Mouse (Mus musculus): Measurements from ENCODE around the gene Tecpr2. TPM values are rescaled to one million over a fixed set of nuclear protein-coding genes. Genes with fewer than 3 reads are reported as not detected.
A peak's percentile ranks its signal among the peaks of the same experiment; 100 is the strongest.

Tecpr2 gene
- total RNA-seq, 1 experiment, result 11.2 TPM

- Histone ChIP-seq H3K27ac (ENCODE audit: insufficient read depth, low read depth, low read length, poor library complexity, severe bottlenecking) (no peak overlapping the region), H3K4me1 (ENCODE audit: control insufficient read depth in 2 of 2, insufficient read depth in 2 of 2, low read length in 2 of 2, poor library complexity in 1 of 2) (peaks cover 0 to 2% of the 10 kb centered on the region in 2 experiments; a peak in 1 of 4 replicates), H3K4me3 (ENCODE audit: insufficient read depth in 1 of 2, low read depth in 1 of 2, low read length in 2 of 2, poor library complexity in 1 of 2, severe bottlenecking in 1 of 2) (no peak overlapping the region), H3K9ac (ENCODE audit: insufficient read depth, low read depth, low read length, poor library complexity, severe bottlenecking) (no peak overlapping the region), H3K9me3 (ENCODE audit: control insufficient read depth, insufficient read depth, low read depth, low read length) (no peaks in the 10 kb centered on the region; the same call in 1 of the 2 replicates), H3K36me3 (ENCODE audit: control insufficient read depth, insufficient read depth, low read length, poor library complexity, severe bottlenecking) (peaks cover 13% of the 10 kb centered on the region; the same call in 1 of the 2 replicates)
- TF ChIP-seq HCFC1 (IDR thresholded peaks at IDR 0.05; ENCODE audit: borderline replicate concordance, insufficient read depth, low read length), result no peak
- peak; percentile 33; the same call in 1 of the 2 replicates for TF ChIP-seq CHD2 (IDR thresholded peaks at IDR 0.05; ENCODE audit: low read depth, low read length)
- peak; percentile 74 for TF ChIP-seq ZC3H11A (IDR thresholded peaks at IDR 0.05; ENCODE audit: borderline replicate concordance, low read depth, low read length)
- no peak for TF ChIP-seq MAFK (IDR thresholded peaks at IDR 0.05; ENCODE audit: insufficient read depth, low read depth, low read length)
- no peak for TF ChIP-seq ZNF384 (IDR thresholded peaks at IDR 0.05; ENCODE audit: low read depth, low read length)
- in situ Hi-C loops (cut with MboI; ENCODE audit: low sequenced_read_pairs in 2 of 2, unreplicated experiment in 2 of 2), result no loop called here
- DNase-seq (ENCODE audit: low read depth, low spot score), result peak; percentile 51
These were observed 47.0 kb downstream of the Tecpr2 start for GRCm38 (mm10) chr12:110935983-110936620.

GRCm38 (mm10) chr12:110937496-110937895 is 48.4 kb downstream of the Tecpr2 start:
- no peak for DNase-seq (ENCODE audit: low read depth, low spot score)
- Histone ChIP-seq H3K9ac (ENCODE audit: insufficient read depth, low read depth, low read length, poor library complexity, severe bottlenecking) (no peak overlapping the region), H3K4me3 (ENCODE audit: insufficient read depth in 1 of 2, low read depth in 1 of 2, low read length in 2 of 2, poor library complexity in 1 of 2, severe bottlenecking in 1 of 2) (no peak overlapping the region), H3K36me3 (ENCODE audit: control insufficient read depth, insufficient read depth, low read length, poor library complexity, severe bottlenecking) (peaks cover 12% of the 10 kb centered on the region; the same call in 1 of the 2 replicates), H3K27ac (ENCODE audit: insufficient read depth, low read depth, low read length, poor library complexity, severe bottlenecking) (no peak overlapping the region), H3K4me1 (ENCODE audit: control insufficient read depth in 2 of 2, insufficient read depth in 2 of 2, low read length in 2 of 2, poor library complexity in 1 of 2) (peaks cover 0 to 2% of the 10 kb centered on the region in 2 experiments; a peak in 1 of 4 replicates), H3K9me3 (ENCODE audit: control insufficient read depth, insufficient read depth, low read depth, low read length) (no peaks in the 10 kb centered on the region; the same call in 1 of the 2 replicates)
- in situ Hi-C loops (cut with MboI; ENCODE audit: low sequenced_read_pairs in 2 of 2, unreplicated experiment in 2 of 2), result no loop called here
- TF ChIP-seq CHD2 (IDR thresholded peaks at IDR 0.05; ENCODE audit: low read depth, low read length) (no peak), HCFC1 (IDR thresholded peaks at IDR 0.05; ENCODE audit: borderline replicate concordance, insufficient read depth, low read length) (no peak), ZNF384 (IDR thresholded peaks at IDR 0.05; ENCODE audit: low read depth, low read length) (no peak), MAFK (IDR thresholded peaks at IDR 0.05; ENCODE audit: insufficient read depth, low read depth, low read length) (no peak), ZC3H11A (IDR thresholded peaks at IDR 0.05; ENCODE audit: borderline replicate concordance, low read depth, low read length) (no peak)

- in situ Hi-C loops (cut with MboI; ENCODE audit: low sequenced_read_pairs in 2 of 2, unreplicated experiment in 2 of 2), result no loop called here
- Histone ChIP-seq H3K27ac (ENCODE audit: insufficient read depth, low read depth, low read length, poor library complexity, severe bottlenecking) (no peak overlapping the region), H3K9me3 (ENCODE audit: control insufficient read depth, insufficient read depth, low read depth, low read length) (no peaks in the 10 kb centered on the region; the same call in 1 of the 2 replicates), H3K9ac (ENCODE audit: insufficient read depth, low read depth, low read length, poor library complexity, severe bottlenecking) (no peak overlapping the region), H3K36me3 (ENCODE audit: control insufficient read depth, insufficient read depth, low read length, poor library complexity, severe bottlenecking) (peaks cover 2% of the 10 kb centered on the region; the same call in 1 of the 2 replicates), H3K4me3 (ENCODE audit: insufficient read depth in 1 of 2, low read depth in 1 of 2, low read length in 2 of 2, poor library complexity in 1 of 2, severe bottlenecking in 1 of 2) (no peak overlapping the region), H3K4me1 (ENCODE audit: control insufficient read depth in 2 of 2, insufficient read depth in 2 of 2, low read length in 2 of 2, poor library complexity in 1 of 2) (peaks cover 0 to 2% of the 10 kb centered on the region in 2 experiments; a peak in 1 of 4 replicates)
- TF ChIP-seq ZNF384 (IDR thresholded peaks at IDR 0.05; ENCODE audit: low read depth, low read length) (no peak), CHD2 (IDR thresholded peaks at IDR 0.05; ENCODE audit: low read depth, low read length) (no peak), ZC3H11A (IDR thresholded peaks at IDR 0.05; ENCODE audit: borderline replicate concordance, low read depth, low read length) (no peak), HCFC1 (IDR thresholded peaks at IDR 0.05; ENCODE audit: borderline replicate concordance, insufficient read depth, low read length) (no peak), MAFK (IDR thresholded peaks at IDR 0.05; ENCODE audit: insufficient read depth, low read depth, low read length) (no peak)
- no peak for DNase-seq (ENCODE audit: low read depth, low spot score)
These were observed 50.3 kb downstream of the Tecpr2 start for GRCm38 (mm10) chr12:110939385-110939784.

- peaks cover 2% of the 10 kb centered on the region; the same call in 1 of the 2 replicates for H3K36me3 ChIP-seq (ENCODE audit: control insufficient read depth, insufficient read depth, low read length, poor library complexity, severe bottlenecking)
- H3K4me3 ChIP-seq (ENCODE audit: insufficient read depth in 1 of 2, low read depth in 1 of 2, low read length in 2 of 2, poor library complexity in 1 of 2, severe bottlenecking in 1 of 2), result no peak overlapping the region
- no peak for TF ChIP-seq HCFC1 (IDR thresholded peaks at IDR 0.05; ENCODE audit: borderline replicate concordance, insufficient read depth, low read length)
- no peak for TF ChIP-seq ZC3H11A (IDR thresholded peaks at IDR 0.05; ENCODE audit: borderline replicate concordance, low read depth, low read length)
- no peak for TF ChIP-seq CHD2 (IDR thresholded peaks at IDR 0.05; ENCODE audit: low read depth, low read length)
- no peak for TF ChIP-seq MAFK (IDR thresholded peaks at IDR 0.05; ENCODE audit: insufficient read depth, low read depth, low read length)
- no peak for TF ChIP-seq ZNF384 (IDR thresholded peaks at IDR 0.05; ENCODE audit: low read depth, low read length)
- peaks cover 0 to 2% of the 10 kb centered on the region in 2 experiments; a peak in 1 of 4 replicates for H3K4me1 ChIP-seq (ENCODE audit: control insufficient read depth in 2 of 2, insufficient read depth in 2 of 2, low read length in 2 of 2, poor library complexity in 1 of 2)
- H3K9ac ChIP-seq (ENCODE audit: insufficient read depth, low read depth, low read length, poor library complexity, severe bottlenecking), result no peak overlapping the region
- in situ Hi-C loops (cut with MboI; ENCODE audit: low sequenced_read_pairs in 2 of 2, unreplicated experiment in 2 of 2), result no loop called here
- peak overlapping the region; percentile 6; the same call in 1 of the 2 replicates for H3K27ac ChIP-seq (ENCODE audit: insufficient read depth, low read depth, low read length, poor library complexity, severe bottlenecking)
- no peaks in the 10 kb centered on the region; the same call in 1 of the 2 replicates for H3K9me3 ChIP-seq (ENCODE audit: control insufficient read depth, insufficient read depth, low read depth, low read length)
- DNase-seq (ENCODE audit: low read depth, low spot score), result no peak
These were observed 51.8 kb downstream of the Tecpr2 start for GRCm38 (mm10) chr12:110940869-110941268.

All from ES-E14 (cell line).